Mouse (Mus musculus): ENCODE results near the gene Sgsm3.

Sgsm3 gene

DNA sequence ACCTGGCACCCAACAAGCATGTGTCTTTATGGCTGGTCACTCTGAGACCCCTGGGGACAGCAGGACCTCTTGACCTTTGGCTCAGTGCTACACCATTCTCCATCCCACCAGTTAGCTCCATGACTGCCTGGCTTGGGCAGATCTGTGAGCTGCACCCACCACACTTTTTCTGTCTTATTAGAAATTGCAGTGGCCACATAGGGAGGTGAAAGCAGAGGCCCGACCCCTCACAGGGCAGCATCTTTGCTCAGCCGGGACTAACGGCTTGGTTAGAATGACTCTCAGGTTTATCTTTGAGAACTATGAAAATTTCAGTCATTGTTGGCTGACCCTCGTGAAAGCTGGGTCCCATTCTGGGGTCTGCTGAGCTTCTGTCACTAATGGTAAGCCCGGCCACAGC lies 49.3 kb downstream of the Sgsm3 start:
- DNase-seq (ENCODE audit: low read depth, low spot score), result no peak

DNA sequence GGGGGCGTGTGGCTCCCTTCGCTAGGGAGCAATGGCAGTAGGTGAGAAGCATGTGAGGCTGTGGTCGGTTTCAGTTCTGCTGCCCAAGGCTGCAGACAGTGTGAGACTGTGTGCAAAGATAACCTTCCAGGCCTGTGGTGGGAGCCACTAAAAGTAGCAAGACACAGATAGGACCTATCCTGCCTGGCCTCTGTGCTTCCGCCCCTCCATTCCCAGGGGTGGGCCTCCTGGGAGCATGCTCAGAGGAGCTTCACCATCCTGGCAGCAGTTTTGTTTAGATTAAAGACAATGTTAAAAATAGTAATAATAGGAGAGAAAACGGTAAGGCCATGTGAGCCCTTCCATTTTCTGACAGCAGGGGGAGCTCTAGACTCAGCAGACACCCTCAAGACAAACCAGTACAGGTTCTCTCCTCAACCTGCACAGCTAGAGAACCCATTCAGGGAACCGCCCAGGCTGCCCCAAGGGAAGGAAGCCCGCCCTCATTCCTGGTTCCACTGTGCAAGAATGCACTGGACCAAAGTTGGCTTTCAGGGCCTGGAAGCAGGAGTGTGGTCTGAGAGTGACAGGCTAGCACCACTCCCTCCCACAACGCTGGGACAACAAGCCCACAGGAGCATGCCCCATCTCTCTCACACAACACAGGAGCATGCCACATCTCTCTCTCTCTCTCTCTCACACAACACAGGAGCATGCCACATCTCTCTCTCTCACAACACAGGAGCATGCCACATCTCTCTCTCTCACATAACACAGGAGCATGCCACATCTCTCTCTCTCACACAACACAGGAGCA lies 50.0 kb downstream of the Sgsm3 start:
- peak; percentile 64 for DNase-seq (ENCODE audit: low read depth, low spot score)

DNA sequence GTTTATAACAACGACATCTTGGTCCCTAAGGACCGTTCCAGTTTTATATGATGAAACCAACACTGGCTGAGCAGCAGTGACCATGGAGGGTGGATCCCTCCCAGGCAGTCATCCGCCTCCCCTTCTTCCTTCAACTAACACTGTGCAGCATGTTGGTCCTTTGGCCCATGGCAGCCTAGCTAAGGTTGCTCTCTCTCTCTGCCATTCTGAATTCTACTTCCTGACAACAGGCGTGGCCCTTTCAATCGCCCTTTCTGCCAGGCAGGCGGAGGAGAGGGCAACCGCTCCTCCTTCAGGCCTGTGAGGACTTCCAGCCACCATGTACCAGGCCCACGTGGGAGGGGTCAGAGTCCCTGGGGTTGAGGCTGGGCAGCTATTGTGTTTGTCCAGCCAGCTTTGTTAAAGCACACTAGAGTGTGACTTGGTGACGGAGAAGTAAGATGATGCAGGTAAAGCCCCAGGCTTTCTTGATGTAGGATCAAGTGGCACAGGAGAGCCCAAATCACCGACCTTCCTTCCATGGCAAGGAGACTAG lies 53.4 kb downstream of the Sgsm3 start:
- no peak for DNase-seq (ENCODE audit: low read depth, low spot score)

DNA sequence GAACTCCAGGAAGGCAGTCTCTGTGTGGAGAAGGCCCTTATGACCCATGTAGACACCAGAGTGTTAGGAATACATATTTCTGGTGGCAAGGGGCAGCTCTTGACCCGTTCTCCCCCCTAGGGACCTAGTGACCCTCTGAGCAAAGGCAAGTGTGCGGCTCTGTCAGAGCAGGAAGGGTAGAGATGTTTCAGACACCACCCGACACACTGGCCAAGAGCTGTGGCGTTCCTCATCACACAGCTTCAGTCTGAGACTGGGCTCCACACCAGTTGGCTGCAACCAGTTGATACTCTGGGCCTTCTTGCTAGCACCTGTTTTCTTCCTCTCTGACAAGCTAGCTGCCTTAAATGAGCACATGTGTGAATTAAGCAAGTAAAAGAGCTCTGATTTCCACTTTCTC lies 54.0 kb downstream of the Sgsm3 start:
- no peak for DNase-seq (ENCODE audit: low read depth, low spot score)

DNA sequence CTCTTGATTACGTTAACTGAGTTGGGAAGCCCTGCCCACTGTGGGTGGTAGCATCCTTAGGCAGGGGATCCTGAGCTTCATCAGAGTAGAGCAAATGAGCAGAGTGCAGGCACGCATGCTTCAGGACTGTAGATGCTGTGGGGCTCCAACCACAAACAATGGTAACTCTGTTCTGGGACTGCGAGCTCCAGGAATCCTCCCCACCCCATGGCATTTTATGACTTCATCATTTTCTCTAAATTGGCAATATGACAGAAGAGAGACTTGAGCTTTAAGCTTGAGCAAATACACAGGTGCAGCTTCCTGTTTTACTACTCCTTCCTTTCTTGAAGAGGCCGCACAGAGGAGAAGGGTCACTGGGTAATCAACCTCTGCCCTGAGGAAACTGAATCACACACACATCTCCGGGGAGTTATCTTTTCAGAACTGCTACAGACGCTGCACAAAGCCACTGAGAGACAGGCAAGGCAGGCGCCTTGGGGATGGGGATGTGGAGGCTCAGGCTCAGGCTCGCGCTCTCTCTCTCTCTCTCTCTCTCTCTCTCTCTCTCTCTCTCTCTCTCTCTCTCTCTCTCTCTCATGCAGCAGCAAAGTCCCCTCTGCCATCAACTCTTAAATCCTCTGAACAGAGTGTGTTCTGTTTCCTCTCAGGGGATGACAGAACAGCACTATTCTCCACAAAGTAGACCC lies 55.5 kb downstream of the Sgsm3 start:
- DNase-seq (ENCODE audit: low read depth, low spot score), result no peak

DNA sequence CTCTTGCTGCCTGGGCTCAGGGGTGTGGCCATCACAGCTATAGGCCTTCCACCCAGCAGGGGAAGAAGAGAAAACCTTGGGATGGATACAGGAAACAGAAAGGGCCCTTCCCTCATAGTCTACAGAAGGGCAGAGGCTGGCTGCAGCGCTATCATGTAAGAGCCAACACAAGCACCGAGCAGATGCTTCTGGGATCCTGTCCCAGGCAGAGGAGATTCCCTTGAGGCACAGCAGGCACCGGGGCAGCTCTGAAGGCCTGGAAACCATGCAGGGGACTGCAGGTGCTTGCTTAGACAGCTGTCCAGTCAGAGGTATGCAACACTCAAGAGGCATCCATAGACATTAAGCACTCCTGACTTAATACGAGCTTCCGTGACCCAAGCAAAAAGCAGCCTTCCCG lies 56.6 kb downstream of the Sgsm3 start:
- no peak for DNase-seq (ENCODE audit: low read depth, low spot score)

DNA sequence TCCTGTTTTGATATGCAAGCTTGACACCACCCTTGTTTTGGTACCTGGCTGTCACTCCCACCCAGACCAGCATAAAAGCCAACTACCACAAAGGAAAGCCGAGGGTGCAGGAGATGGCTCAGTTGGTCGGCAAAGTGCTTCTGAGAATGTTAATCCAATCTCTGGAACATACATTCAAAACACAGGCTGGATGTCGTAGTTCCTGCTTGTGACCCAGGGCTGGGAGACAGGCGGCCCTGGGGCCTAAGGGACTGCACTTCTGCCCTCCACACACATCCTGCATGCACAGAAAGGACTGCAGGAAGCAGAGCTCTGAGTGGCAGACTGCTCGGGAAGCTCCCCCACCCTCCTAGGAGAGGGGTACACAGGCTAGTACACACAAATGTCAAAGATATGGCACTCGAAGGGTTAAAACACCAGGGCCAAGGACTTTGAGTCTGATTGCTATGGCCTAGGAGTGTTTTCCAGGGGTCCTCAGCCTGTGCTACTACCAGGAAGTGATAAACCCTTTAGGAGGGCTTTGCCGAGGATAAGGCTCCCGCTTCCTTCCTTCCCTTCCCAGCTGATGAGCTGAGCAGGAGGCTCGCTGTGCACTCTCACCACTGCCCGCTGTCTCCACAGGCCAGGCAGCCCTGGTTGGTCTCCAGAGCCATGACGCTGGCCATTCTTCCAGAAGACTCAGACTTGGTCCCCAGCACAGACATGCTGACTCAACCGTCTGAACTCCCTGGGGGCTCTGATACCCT lies 58.0 kb downstream of the Sgsm3 start:
- no peak for DNase-seq (ENCODE audit: low read depth, low spot score)

DNA sequence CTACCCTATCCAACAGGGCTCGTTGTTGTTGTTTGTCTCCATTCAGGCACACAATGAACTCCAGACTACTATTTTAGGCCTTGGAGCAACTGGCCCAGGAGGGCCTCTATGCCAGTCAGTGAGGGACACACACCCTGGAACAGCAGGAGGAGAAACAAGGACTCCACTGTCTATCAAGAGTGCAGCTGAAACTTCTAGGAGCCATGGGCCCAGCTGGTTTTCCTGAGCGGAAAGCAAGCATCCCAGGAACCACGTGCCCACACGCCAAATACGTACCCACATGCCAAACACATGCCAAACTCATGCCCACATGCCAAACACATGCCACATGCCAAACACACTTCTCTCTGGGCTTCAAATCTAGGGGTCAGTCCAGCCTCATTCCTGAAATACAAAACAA lies 60.9 kb downstream of the Sgsm3 start:
- no peak for DNase-seq (ENCODE audit: low read depth, low spot score)

DNA sequence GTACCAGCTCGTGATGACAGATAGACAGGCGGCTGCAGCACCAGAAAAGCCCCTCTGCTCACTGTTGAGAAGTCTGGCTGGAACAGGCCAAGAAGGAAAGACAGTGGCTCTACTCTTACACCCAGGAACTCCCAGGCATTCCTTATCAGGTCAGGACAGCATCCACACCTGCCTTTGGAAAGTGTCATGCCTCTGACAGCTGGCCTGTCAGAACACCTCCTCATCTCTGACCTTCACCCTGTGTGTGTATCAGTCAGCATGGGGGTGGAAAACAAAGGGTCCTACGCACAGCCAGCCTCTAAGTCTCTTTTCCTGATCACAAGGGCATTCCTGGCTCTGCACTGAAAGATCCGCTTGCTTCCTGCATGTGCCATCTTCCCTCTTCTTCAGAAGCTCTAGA lies 64.2 kb downstream of the Sgsm3 start:
- DNase-seq (ENCODE audit: low read depth, low spot score), result no peak

DNA sequence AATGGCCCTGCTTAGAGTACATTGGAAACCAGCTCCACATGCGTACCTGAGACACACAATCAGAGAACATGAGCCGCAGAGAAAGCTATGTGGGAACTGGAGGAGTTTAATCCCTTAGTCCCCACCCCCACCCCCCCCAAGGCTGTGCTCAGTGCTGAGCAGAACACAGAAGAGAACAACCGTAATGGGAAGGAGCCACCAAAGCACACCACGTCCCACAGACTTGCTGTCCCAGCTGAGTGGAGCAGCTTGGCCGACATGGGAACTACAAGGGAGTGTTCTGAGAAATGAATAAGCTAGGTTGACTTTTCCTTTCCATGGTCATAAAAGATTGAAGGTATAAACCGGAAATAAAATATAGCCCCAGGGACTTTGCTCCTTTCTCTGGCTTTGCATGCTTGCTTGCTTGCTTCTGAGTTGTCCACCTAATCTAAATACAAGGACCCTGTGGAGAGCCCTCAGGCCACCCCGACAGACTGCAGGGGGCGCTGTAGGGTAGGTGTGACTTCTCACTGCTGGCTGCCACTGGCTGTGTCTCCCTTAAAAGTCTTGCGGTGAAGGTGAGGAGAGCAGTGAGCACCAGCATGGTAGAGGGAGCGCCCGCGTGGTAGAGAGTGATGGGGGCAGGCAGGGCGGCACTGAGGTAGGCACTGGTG lies 64.8 kb downstream of the Sgsm3 start:
- no peak for DNase-seq (ENCODE audit: low read depth, low spot score)

DNA sequence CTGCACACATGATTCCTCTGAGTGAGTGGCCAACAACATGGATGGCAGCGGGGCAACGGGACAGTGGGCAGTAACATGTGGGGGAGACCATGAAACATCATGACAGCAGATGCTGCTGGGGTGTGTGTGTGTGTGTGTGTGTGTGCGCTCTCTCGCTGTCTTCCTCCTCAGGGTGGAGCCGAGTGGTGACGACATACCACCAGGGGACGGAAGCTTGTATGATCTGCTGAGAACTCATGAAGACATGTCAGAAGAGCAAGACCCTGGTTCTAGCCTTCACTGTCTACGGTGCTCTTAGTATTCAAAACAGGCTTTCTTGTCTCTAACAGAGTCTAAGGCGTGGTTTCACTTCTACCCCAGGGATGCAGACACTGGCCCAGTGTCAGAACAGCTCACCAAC lies 66.9 kb downstream of the Sgsm3 start:
- DNase-seq (ENCODE audit: low read depth, low spot score), result no peak

DNA sequence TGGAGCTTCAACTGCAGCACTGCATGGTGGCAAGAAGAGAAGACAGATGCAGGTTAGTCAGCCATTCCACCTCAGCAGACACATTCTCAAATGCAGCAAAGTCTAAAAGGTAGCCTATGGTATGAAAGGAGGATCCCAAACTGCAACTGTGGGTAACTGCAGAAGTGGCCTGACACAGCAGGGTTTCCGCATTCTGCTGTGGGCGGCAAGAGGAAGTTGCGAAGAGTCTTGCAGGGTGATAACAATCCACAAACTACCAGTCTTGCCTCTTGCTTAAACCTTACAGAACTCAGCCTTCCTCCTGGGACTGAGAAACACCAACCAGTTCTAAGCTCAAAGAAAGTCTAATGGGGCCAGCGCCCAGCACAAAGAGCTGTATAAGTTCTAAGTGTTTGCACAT lies 67.8 kb downstream of the Sgsm3 start:
- no peak for DNase-seq (ENCODE audit: low read depth, low spot score)

DNA sequence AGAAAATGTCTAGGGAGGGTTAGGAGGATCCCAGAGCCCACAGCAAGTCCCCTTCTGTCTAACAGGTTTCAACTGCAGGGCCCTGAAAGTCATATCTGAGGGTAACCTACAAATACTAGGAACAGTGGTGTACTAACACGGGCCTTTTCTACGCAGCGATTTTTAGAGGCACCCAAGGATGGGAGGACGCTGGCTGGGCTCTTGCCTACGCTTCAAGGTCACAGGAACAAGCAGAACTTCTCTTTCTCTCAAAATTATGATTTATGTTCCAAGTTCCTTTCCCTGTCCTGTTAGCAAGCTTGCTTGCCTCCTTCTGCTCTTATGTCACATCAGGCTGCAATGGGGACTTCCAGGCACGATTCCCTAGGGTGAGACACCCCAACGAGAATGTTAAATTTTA lies 68.5 kb downstream of the Sgsm3 start:
- DNase-seq (ENCODE audit: low read depth, low spot score), result no peak

DNA sequence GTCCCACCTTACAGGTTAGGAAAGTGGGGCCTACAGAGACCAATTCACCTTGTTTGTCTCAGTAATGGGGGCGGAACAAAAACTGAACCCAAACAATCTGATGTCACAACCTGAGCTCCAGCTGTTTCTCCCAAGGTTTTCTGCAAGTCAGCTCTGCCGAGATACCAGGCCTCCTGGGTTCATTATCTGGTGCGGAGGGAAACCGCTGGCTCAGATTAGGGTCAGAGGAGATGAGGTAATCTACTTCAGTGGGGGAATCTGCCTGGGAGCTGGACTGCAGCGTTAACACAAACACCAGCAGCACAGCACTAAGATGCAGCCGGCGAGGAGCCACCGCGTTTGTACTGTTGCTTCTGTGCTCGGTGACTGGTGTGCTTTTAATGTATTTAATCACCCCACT lies 69.9 kb downstream of the Sgsm3 start:
- DNase-seq (ENCODE audit: low read depth, low spot score), result no peak

DNA sequence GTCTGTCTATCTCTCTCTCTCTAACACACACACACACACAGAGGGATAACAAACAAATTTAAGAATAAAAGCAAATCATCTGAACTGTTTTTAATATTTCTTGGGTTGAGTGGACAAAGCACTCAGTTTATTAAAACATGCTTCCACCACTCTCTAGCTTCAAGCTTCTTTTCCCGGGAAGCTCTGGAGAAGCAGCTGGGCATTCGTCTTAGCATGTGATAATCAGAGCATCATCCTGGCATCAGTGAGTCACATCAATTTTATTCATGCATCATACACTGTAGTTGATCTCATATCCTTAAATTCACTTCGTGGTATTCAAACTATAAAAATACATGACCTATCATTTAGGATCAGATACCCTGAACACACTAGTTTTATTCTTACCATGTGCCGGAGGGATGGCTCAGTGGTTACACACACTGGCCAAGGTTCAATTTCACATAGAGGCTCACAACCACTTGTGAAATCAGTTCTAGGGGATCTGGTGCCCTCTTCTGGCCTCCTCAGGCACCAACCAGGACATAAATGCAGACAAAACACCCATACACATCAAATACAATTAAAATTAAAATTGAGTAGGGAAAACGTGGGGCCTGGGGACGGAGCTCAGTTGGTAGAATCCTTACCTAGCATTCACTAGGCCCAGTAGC lies 72.0 kb downstream of the Sgsm3 start:
- DNase-seq (ENCODE audit: low read depth, low spot score), result no peak

DNA sequence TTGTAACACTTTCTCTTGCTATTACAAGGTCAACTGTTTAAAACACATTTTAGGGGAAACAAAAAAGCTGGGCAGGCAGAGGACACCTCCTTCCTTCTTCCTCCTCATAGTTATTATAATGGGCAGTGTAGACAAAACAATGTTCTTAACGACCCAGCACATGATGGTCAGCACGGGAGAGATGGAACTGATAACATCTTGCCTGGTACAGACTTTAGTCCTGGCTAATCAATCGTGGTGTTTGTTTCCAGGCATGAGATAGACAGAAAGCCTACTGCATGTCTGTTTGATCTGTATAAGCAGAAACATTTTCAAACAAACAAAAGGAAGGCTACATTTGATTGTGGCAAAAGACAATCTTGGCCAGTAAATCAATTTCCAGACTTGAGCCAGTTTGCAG lies 72.9 kb downstream of the Sgsm3 start:
- no peak for DNase-seq (ENCODE audit: low read depth, low spot score)

DNA sequence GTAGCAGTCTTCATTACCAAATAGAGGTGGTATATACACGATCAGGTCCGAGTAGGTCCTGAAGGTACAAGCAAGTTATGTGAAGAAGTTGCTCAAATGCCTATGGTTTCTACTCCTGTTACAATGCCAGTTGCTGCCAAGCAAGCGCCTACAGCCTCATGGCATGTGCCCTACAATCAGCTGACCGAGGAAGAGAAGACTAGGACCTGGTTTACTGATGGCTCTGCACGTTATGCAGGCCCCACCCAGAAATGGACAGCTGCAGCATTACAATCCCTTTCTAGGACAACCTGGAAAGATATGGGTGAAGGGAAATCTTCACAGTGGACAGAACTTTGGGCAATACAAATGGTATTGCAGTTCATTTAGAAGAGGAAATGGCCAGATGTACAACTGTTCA lies 74.9 kb downstream of the Sgsm3 start:
- DNase-seq (ENCODE audit: low read depth, low spot score), result no peak

DNA sequence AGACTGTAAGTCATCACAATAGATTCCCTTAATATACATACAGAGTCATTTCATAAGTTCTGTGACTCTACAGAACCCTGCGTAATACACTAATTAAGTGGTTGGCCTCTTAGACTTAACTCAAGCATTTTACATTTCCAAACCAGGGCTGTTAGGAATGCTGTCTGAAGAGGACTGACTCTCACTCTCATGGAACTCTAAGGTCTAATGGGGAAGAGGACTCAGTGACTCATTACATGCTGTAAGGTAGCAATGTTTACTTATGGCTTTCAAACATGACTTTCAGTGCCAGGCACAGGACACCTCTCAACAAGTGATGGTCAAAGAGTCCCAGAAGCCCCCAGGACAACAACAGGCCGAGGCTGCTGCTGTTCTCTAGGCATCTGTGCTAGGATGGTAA lies 77.9 kb downstream of the Sgsm3 start:
- DNase-seq (ENCODE audit: low read depth, low spot score), result no peak

DNA sequence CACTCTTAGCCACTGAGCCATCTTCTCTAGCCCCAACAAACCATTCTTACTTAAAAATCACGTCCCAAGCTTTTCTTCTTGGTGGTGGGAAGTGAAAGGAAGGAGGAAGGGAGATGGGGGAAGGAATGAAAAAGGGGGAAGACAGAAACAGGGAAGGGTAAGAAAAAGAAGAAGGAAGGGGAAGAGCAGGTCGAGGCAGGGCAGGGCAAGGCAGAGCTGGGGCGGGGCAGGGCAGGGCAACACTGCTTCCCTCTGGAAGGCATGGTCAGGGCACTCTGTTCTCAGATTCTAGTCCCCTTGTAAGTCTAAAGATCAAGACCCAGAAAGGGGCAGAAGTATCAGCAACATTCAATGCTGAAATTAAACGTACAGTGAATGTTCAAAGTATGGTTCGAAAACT lies 80.2 kb downstream of the Sgsm3 start:
- DNase-seq (ENCODE audit: low read depth, low spot score), result no peak

DNA sequence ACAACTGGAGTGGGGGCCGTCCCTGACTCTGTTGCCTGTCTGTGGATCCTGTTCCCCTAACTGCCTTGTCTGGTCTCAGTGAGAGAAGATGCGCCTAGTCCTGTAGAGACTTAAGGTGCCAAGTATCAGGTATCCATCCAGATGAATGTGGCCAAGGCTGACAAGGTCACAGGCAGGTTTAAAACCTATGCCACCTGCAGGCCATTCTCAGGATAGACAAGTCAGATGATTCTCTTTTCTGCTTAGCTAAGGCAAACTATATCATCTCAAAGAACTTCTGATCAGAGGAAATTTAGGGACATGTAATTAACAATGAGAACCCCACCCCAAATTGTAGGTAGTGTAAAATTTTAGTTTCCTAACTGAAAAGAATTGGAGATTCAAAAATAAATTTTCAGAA lies 83.4 kb downstream of the Sgsm3 start:
- no peak for DNase-seq (ENCODE audit: low read depth, low spot score)

Data from telencephalon, adult 2 months (tissue).